In genomic region chr13:112166338-112166802, GRCm38 (mm10) we compare ENCODE assay signal across 12 mouse cellular contexts.
DNase-seq lines count a peak whose midpoint lies in the region; ATAC-seq and TF ChIP-seq lines count a peak whose summit lies in the region.
"Had no signal": no experiment of that assay in that cellular context is flagged by ENCODE, and none has a peak within 500 bp of the region (broad histone marks: within the 10 kb centered on the region; RNA-seq: fewer than 3 reads in every experiment).

No protein-coding gene starts in this region.

- no peaks in the 10 kb centered on the region for H3K9me3 ChIP-seq in embryonic facial prominence, embryonic 10.5 days
- no peaks in the 10 kb centered on the region for H3K9me3 ChIP-seq in forebrain, postnatal 0 days (ENCODE audit: low read length)
- no peaks in the 10 kb centered on the region for H3K9me3 ChIP-seq in limb, embryonic 15.5 days

- WGBS in embryonic facial prominence, embryonic 10.5 days: 27% methylated on average over 10 of the region's 10 CpGs
- WGBS in forebrain, postnatal 0 days: 11% methylated on average over 10 of the region's 10 CpGs
- WGBS in limb, embryonic 15.5 days: 43% methylated on average over 10 of the region's 10 CpGs

- 0 out of 2 replicates have a peak overlapping the region, but pooled peaks have one; percentile 3 for H3K4me3 ChIP-seq in embryonic facial prominence, embryonic 10.5 days
- H3K4me3 ChIP-seq in forebrain, postnatal 0 days (ENCODE audit: low read depth, low read length): no peak overlapping the region
- H3K4me3 ChIP-seq in limb, embryonic 15.5 days: no peak overlapping the region

- H3K27ac ChIP-seq in embryonic facial prominence, embryonic 10.5 days (replicated peaks): peak overlapping the region; percentile 44
- peak overlapping the region; percentile 35; the same call in 1 of the 2 replicates for H3K27ac ChIP-seq in forebrain, postnatal 0 days (ENCODE audit: low read depth, low read length)
- H3K27ac ChIP-seq in limb, embryonic 15.5 days: peak overlapping the region; percentile 24; the same call in 1 of the 2 replicates
- H3K27ac ChIP-seq: liver, embryonic 14.5 days had no signal

- TF ChIP-seq CTCF in forebrain, postnatal 0 days (IDR thresholded peaks at IDR 0.05; ENCODE audit: low read depth): 0 out of 2 replicates have a peak, but pooled peaks have one; percentile 12

- DNase-seq in layer of hippocampus, adult 11-12 months (ENCODE audit: low spot score): peak; percentile 17
- no peak for DNase-seq in layer of hippocampus, postnatal 25 days (ENCODE audit: extremely low spot score in 1 of 2, low spot score in 1 of 2)
- DNase-seq in embryonic facial prominence, embryonic 10.5 days (ENCODE audit: low spot score): peak; percentile 24
- peak; percentile 53 for DNase-seq in forebrain, postnatal 0 days
- DNase-seq in kidney, postnatal 4 days: no peak
- DNase-seq in adrenal gland, adult (ENCODE audit: inconsistent age in 2 of 2, low spot score in 1 of 2): no peak
- DNase-seq in adrenal gland, postnatal 4 days (ENCODE audit: low spot score in 2 of 2): no peak
- DNase-seq: kidney, adult 9 months; thymus, postnatal 14 days had no signal

- peaks cover 23% of the 10 kb centered on the region for H3K4me1 ChIP-seq in embryonic facial prominence, embryonic 10.5 days
- 0 out of 2 replicates have a peak, but pooled peaks cover 12% of the 10 kb centered on the region for H3K4me1 ChIP-seq in forebrain, postnatal 0 days (ENCODE audit: insufficient read depth)
- H3K4me1 ChIP-seq in limb, embryonic 15.5 days: peaks cover 8% of the 10 kb centered on the region

- peak; percentile 87 for ATAC-seq in forebrain, postnatal 0 days
- no peak for ATAC-seq in limb, embryonic 15.5 days (ENCODE audit: insufficient number of reproducible peaks, low FRiP score, low TSS enrichment, low read depth)

- H3K4me2 ChIP-seq in forebrain, postnatal 0 days (ENCODE audit: low read depth): no peak overlapping the region
- H3K4me2 ChIP-seq in limb, embryonic 15.5 days: no peak overlapping the region
- H3K4me2 ChIP-seq: heart, embryonic 11.5 days had no signal

- H3K27me3 ChIP-seq in embryonic facial prominence, embryonic 10.5 days (replicated peaks; ENCODE audit: low read depth, poor library complexity, severe bottlenecking): peaks cover 4% of the 10 kb centered on the region; the same call in 1 of the 2 replicates
- H3K27me3 ChIP-seq in forebrain, postnatal 0 days (ENCODE audit: insufficient read depth, low read length): peaks cover 6% of the 10 kb centered on the region; the same call in 1 of the 2 replicates
- no peaks in the 10 kb centered on the region for H3K27me3 ChIP-seq in limb, embryonic 15.5 days

- H3K36me3 ChIP-seq in embryonic facial prominence, embryonic 10.5 days (replicated peaks): no peaks in the 10 kb centered on the region
- H3K36me3 ChIP-seq in forebrain, postnatal 0 days (ENCODE audit: insufficient read depth): no peaks in the 10 kb centered on the region
- H3K36me3 ChIP-seq in limb, embryonic 15.5 days: no peaks in the 10 kb centered on the region

- H3K9ac ChIP-seq in forebrain, postnatal 0 days: no peak overlapping the region
- H3K9ac ChIP-seq in limb, embryonic 15.5 days: no peak overlapping the region
- H3K9ac ChIP-seq: liver, embryonic 14.5 days had no signal

Comparison
In these comparisons a context has a peak if more than half of its experiments do, and no peak if none do; other contexts are left out.
1. DNase-seq: peak in layer of hippocampus, adult 11-12 months (single experiment), embryonic facial prominence, embryonic 10.5 days (single experiment) and forebrain, postnatal 0 days (single experiment); none in layer of hippocampus, postnatal 25 days (0 of 2), kidney, postnatal 4 days (0 of 2), adrenal gland, adult (0 of 2) and adrenal gland, postnatal 4 days (0 of 2).
2. Peak in every context shown above with its lines, with median percentiles within 50 percentile points of each other: H3K27ac ChIP-seq.